Mouse (Mus musculus) limb, embryonic 13.5 days (tissue): ENCODE results near the gene Gm3542. TPM values are rescaled to one million over a fixed set of nuclear protein-coding genes. Genes with fewer than 3 reads are reported as not detected.
"Not testable (repeated sequence)": the region's sequence is repeated elsewhere in the genome, so short reads cannot be mapped to it uniquely, and the experiment has no call there.

ENCODE experiments used
- ATAC-seq: fragments of 200-750 bp; cut with Nextera tagmentation; 2 replicates; pipeline ENCODE4 v1.8.0; 2017; ENCODE audit warnings: low read depth, moderate number of reproducible peaks, moderate TSS enrichment; ENCODE audit not compliant: low FRiP score
- H3K27ac ChIP-seq: fragments of 300-500 bp; sonication (generic); 2 replicates; pipeline ENCODE4 v1.5.1; 2015; ENCODE audit warnings: inconsistent platforms, mild to moderate bottlenecking, moderate library complexity
- H3K27me3 ChIP-seq: fragments of 300-500 bp; sonication (generic); 2 replicates; pipeline ENCODE4 v1.6.1; 2015; ENCODE audit warnings: mild to moderate bottlenecking, inconsistent platforms
- H3K36me3 ChIP-seq: fragments of 300-500 bp; sonication (generic); 2 replicates; pipeline ENCODE4 v1.6.1; 2015; ENCODE audit warnings: inconsistent platforms, mild to moderate bottlenecking, moderate library complexity
- H3K4me1 ChIP-seq: fragments of 300-500 bp; sonication (generic); 2 replicates; pipeline ENCODE4 v1.6.1; 2015; ENCODE audit warnings: inconsistent platforms
- H3K4me2 ChIP-seq: fragments of 300-500 bp; sonication (generic); replicated peaks from 2 replicates; pipeline ENCODE4 v1.6.1; 2015; ENCODE audit warnings: inconsistent platforms, mild to moderate bottlenecking, moderate library complexity
- H3K4me3 ChIP-seq: fragments of 300-500 bp; sonication (generic); 2 replicates; pipeline ENCODE4 v1.5.1; 2015; ENCODE audit warnings: moderate library complexity, mild to moderate bottlenecking, inconsistent platforms
- H3K9ac ChIP-seq: fragments of 300-500 bp; sonication (generic); 2 replicates; pipeline ENCODE4 v1.6.1; 2015; ENCODE audit warnings: mild to moderate bottlenecking, inconsistent platforms
- H3K9me3 ChIP-seq: fragments of 300-500 bp; sonication (generic); 2 replicates; pipeline ENCODE4 v1.6.1; 2016; ENCODE audit warnings: inconsistent platforms
- WGBS: fragments of 180-500 bp; shearing (Covaris S2); methylation state at CpG from one replicate; pipeline ENCODE4 v1.1.7; 2015; 5-methylcytosine and 5-hydroxymethylcytosine counted together
- polyA plus RNA-seq: library from polyadenylated mRNA; unstranded; fragments of >200 nt; fragmentation: Nextera tagmentation; extraction: Ambion mirVana; gene quantifications from 2 replicates; pipeline ENCODE4 v1.2.1, GENCODE M21; 2015

Gm3542 gene
- not detected in 2 replicates for polyA plus RNA-seq

DNA sequence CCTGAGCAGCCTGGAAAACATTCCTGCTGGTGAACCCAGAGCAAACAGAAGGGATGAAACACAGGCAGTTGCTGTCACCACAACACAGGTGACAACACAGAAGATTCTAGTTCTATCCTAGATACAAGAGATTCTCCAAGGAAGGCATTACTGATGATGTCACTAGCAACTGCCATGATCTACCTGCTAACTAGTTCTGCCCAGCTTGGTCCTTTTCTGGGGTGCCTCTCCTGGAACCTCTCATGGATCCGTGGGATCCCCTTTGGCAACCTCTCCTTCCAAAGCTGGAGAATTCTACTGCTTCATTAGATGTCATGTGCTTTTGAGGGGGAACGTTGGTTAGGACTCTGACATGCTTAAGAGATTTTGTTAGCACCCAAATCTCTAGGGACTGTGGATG is at the start of gene Gm3542:
Gene Gm3542 (minus strand): TSS at position 101 of the 400 bp plus-strand sequence.
- H3K27ac ChIP-seq, H3K9ac ChIP-seq, H3K36me3 ChIP-seq, H3K27me3 ChIP-seq, H3K4me2 ChIP-seq, H3K4me1 ChIP-seq, H3K9me3 ChIP-seq, H3K4me3 ChIP-seq, ATAC-seq: not testable (repeated sequence)
- WGBS = no CpG with 5 or more reads among the region's 2 CpGs

Other genes with a start within 250 kb of the Gm3542 start
- gene Gm8279, start 203.4 kb downstream of the Gm3542 start, polyA plus RNA-seq = not detected in 2 replicates
- not detected in 2 replicates for gene Gm3317, start 170.4 kb downstream of the Gm3542 start, polyA plus RNA-seq
- not detected in 2 replicates for gene Gm8271, start 149.1 kb downstream of the Gm3542 start, polyA plus RNA-seq
- not detected in 2 replicates for gene Gm3526, start 74.3 kb downstream of the Gm3542 start, polyA plus RNA-seq
- 0.14 TPM in 1 of 2 replicates, not detected in the other for gene Gm3500, start 54.1 kb upstream of the Gm3542 start, polyA plus RNA-seq
- gene Gm3194, start 120.5 kb upstream of the Gm3542 start, polyA plus RNA-seq = 0.59 and 0.78 TPM in 2 replicates
- gene Gm8246, start 142.9 kb upstream of the Gm3542 start, polyA plus RNA-seq = not detected in 2 replicates
- not detected in 2 replicates for gene Gm3187, start 149.3 kb upstream of the Gm3542 start, polyA plus RNA-seq
- gene Gm3488, start 166.7 kb upstream of the Gm3542 start, polyA plus RNA-seq = 0.45 and 0.75 TPM in 2 replicates
- not detected in 2 replicates for gene Gm3532, start 203.6 kb upstream of the Gm3542 start, polyA plus RNA-seq